Mouse (Mus musculus): ENCODE data around the gene Agap3. TPM values are rescaled to one million over a fixed set of nuclear protein-coding genes. Genes with fewer than 3 reads are reported as not detected.

Agap3 gene
- polyA plus RNA-seq, 1 experiment, result 76.8 TPM

- Histone ChIP-seq H3K4me1 (ENCODE audit: control insufficient read depth, insufficient read depth, low read length) (peaks cover 2% of the 10 kb centered on the region), H3K36me3 (ENCODE audit: control insufficient read depth, insufficient read depth, low read length, poor library complexity, severe bottlenecking) (no peaks in the 10 kb centered on the region; the same call in 1 of the 2 replicates), H3K4me3 (ENCODE audit: low read depth, low read length) (no peak overlapping the region), H3K27me3 (ENCODE audit: control insufficient read depth, insufficient read depth, low read length, poor library complexity, severe bottlenecking) (no peaks in the 10 kb centered on the region), H3K9me3 (replicated peaks; ENCODE audit: control insufficient read depth, insufficient read depth, low read length, poor library complexity, severe bottlenecking) (no peaks in the 10 kb centered on the region), H3K9ac (ENCODE audit: low read depth, poor library complexity, severe bottlenecking) (no peak overlapping the region), H3K27ac (ENCODE audit: insufficient read depth, low read length) (no peak overlapping the region)
- TF ChIP-seq CTCF (IDR thresholded peaks at IDR 0.05; ENCODE audit: low read depth, low read length), result no peak
These were observed 9.9 kb upstream of the Agap3 start for GRCm38 (mm10) chr5:24442029-24442428.

- Histone ChIP-seq H3K4me1 (ENCODE audit: control insufficient read depth, insufficient read depth, low read length) (peaks cover 2% of the 10 kb centered on the region), H3K9me3 (replicated peaks; ENCODE audit: control insufficient read depth, insufficient read depth, low read length, poor library complexity, severe bottlenecking) (no peaks in the 10 kb centered on the region), H3K9ac (ENCODE audit: low read depth, poor library complexity, severe bottlenecking) (no peak overlapping the region), H3K36me3 (ENCODE audit: control insufficient read depth, insufficient read depth, low read length, poor library complexity, severe bottlenecking) (no peaks in the 10 kb centered on the region; the same call in 1 of the 2 replicates), H3K4me3 (ENCODE audit: low read depth, low read length) (no peak overlapping the region), H3K27ac (ENCODE audit: insufficient read depth, low read length) (no peak overlapping the region), H3K27me3 (ENCODE audit: control insufficient read depth, insufficient read depth, low read length, poor library complexity, severe bottlenecking) (no peaks in the 10 kb centered on the region)
- TF ChIP-seq CTCF (IDR thresholded peaks at IDR 0.05; ENCODE audit: low read depth, low read length), result no peak
- TF ChIP-seq POLR2A (IDR thresholded peaks at IDR 0.05; ENCODE audit: insufficient read depth, low read length), result no peak
- TF ChIP-seq EP300 (IDR thresholded peaks at IDR 0.05; ENCODE audit: insufficient read depth, low read depth, low read length), result no peak
These were observed 8.8 kb upstream of the Agap3 start for GRCm38 (mm10) chr5:24443204-24443603.

GRCm38 (mm10) chr5:24443927-24444326, 8.1 kb upstream of the Agap3 start:
- Histone ChIP-seq H3K4me1 (ENCODE audit: control insufficient read depth, insufficient read depth, low read length) (peaks cover 2% of the 10 kb centered on the region), H3K9ac (ENCODE audit: low read depth, poor library complexity, severe bottlenecking) (peak overlapping the region; percentile 92), H3K4me3 (ENCODE audit: low read depth, low read length) (peak overlapping the region; percentile 17; the same call in 1 of the 2 replicates), H3K36me3 (ENCODE audit: control insufficient read depth, insufficient read depth, low read length, poor library complexity, severe bottlenecking) (no peaks in the 10 kb centered on the region; the same call in 1 of the 2 replicates), H3K9me3 (replicated peaks; ENCODE audit: control insufficient read depth, insufficient read depth, low read length, poor library complexity, severe bottlenecking) (no peaks in the 10 kb centered on the region), H3K27ac (ENCODE audit: insufficient read depth, low read length) (no peak overlapping the region), H3K27me3 (ENCODE audit: control insufficient read depth, insufficient read depth, low read length, poor library complexity, severe bottlenecking) (no peaks in the 10 kb centered on the region)
- TF ChIP-seq EP300 (IDR thresholded peaks at IDR 0.05; ENCODE audit: insufficient read depth, low read depth, low read length) (no peak), POLR2A (IDR thresholded peaks at IDR 0.05; ENCODE audit: insufficient read depth, low read length) (no peak), CTCF (IDR thresholded peaks at IDR 0.05; ENCODE audit: low read depth, low read length) (no peak)

- H3K27ac ChIP-seq (ENCODE audit: insufficient read depth, low read length), result 0 out of 2 replicates have a peak within 1 kb of the TSS, but pooled peaks have one; percentile 10
These were observed 7.1 kb upstream of the Agap3 start, which contains the start of gene Fastk for GRCm38 (mm10) chr5:24444746-24445427. Gene Fastk (minus strand): TSS chr5:24445287.

GRCm38 (mm10) chr5:24445428-24446080, 6.4 kb upstream of the Agap3 start:
- peak overlapping the region; percentile 48 for H3K4me3 ChIP-seq (ENCODE audit: low read depth, low read length)
- H3K36me3 ChIP-seq (ENCODE audit: control insufficient read depth, insufficient read depth, low read length, poor library complexity, severe bottlenecking), result no peaks in the 10 kb centered on the region
- peak overlapping the region; percentile 41; the same call in 1 of the 2 replicates for H3K9ac ChIP-seq (ENCODE audit: low read depth, poor library complexity, severe bottlenecking)
- no peaks in the 10 kb centered on the region for H3K9me3 ChIP-seq (replicated peaks; ENCODE audit: control insufficient read depth, insufficient read depth, low read length, poor library complexity, severe bottlenecking)
- H3K27ac ChIP-seq (ENCODE audit: insufficient read depth, low read length), result no peak overlapping the region
- H3K27me3 ChIP-seq (ENCODE audit: control insufficient read depth, insufficient read depth, low read length, poor library complexity, severe bottlenecking), result no peaks in the 10 kb centered on the region
- TF ChIP-seq POLR2A (IDR thresholded peaks at IDR 0.05; ENCODE audit: insufficient read depth, low read length), result no peak
- TF ChIP-seq CTCF (IDR thresholded peaks at IDR 0.05; ENCODE audit: low read depth, low read length), result no peak
- TF ChIP-seq EP300 (IDR thresholded peaks at IDR 0.05; ENCODE audit: insufficient read depth, low read depth, low read length), result no peak
- H3K4me1 ChIP-seq (ENCODE audit: control insufficient read depth, insufficient read depth, low read length), result peaks cover 2% of the 10 kb centered on the region

More at GRCm38 (mm10) chr5:24444746-24445427, 7.1 kb upstream of the Agap3 start, which contains the start of gene Fastk:
- H3K4me1 ChIP-seq (ENCODE audit: control insufficient read depth, insufficient read depth, low read length), result peaks cover 2% of the 10 kb centered on the region
- H3K9ac ChIP-seq (ENCODE audit: low read depth, poor library complexity, severe bottlenecking), result peak within 1 kb of the TSS; percentile 92
- TF ChIP-seq CTCF (IDR thresholded peaks at IDR 0.05; ENCODE audit: low read depth, low read length) (no peak), POLR2A (IDR thresholded peaks at IDR 0.05; ENCODE audit: insufficient read depth, low read length) (peak; percentile 24), EP300 (IDR thresholded peaks at IDR 0.05; ENCODE audit: insufficient read depth, low read depth, low read length) (no peak)
- H3K9me3 ChIP-seq (replicated peaks; ENCODE audit: control insufficient read depth, insufficient read depth, low read length, poor library complexity, severe bottlenecking), result no peaks in the 10 kb centered on the region
- no peaks in the 10 kb centered on the region; the same call in 1 of the 2 replicates for H3K36me3 ChIP-seq (ENCODE audit: control insufficient read depth, insufficient read depth, low read length, poor library complexity, severe bottlenecking)
- peak within 1 kb of the TSS; percentile 91 for H3K4me3 ChIP-seq (ENCODE audit: low read depth, low read length)
- H3K27me3 ChIP-seq (ENCODE audit: control insufficient read depth, insufficient read depth, low read length, poor library complexity, severe bottlenecking), result no peaks in the 10 kb centered on the region

- H3K4me3 ChIP-seq (ENCODE audit: low read depth, low read length), result no peak overlapping the region
- no peak overlapping the region for H3K27ac ChIP-seq (ENCODE audit: insufficient read depth, low read length)
- no peaks in the 10 kb centered on the region for H3K36me3 ChIP-seq (ENCODE audit: control insufficient read depth, insufficient read depth, low read length, poor library complexity, severe bottlenecking)
- no peak for TF ChIP-seq POLR2A (IDR thresholded peaks at IDR 0.05; ENCODE audit: insufficient read depth, low read length)
- TF ChIP-seq EP300 (IDR thresholded peaks at IDR 0.05; ENCODE audit: insufficient read depth, low read depth, low read length), result no peak
- TF ChIP-seq CTCF (IDR thresholded peaks at IDR 0.05; ENCODE audit: low read depth, low read length), result no peak
- peaks cover 2% of the 10 kb centered on the region for H3K4me1 ChIP-seq (ENCODE audit: control insufficient read depth, insufficient read depth, low read length)
- no peaks in the 10 kb centered on the region for H3K9me3 ChIP-seq (replicated peaks; ENCODE audit: control insufficient read depth, insufficient read depth, low read length, poor library complexity, severe bottlenecking)
- H3K27me3 ChIP-seq (ENCODE audit: control insufficient read depth, insufficient read depth, low read length, poor library complexity, severe bottlenecking), result no peaks in the 10 kb centered on the region
- no peak overlapping the region for H3K9ac ChIP-seq (ENCODE audit: low read depth, poor library complexity, severe bottlenecking)
These were observed 5.3 kb upstream of the Agap3 start for GRCm38 (mm10) chr5:24446630-24447029.
